Mouse (Mus musculus): ENCODE results near the gene Gm49383.
"Not testable (repeated sequence)": the region's sequence is repeated elsewhere in the genome, so short reads cannot be mapped to it uniquely, and the experiment has no call there.

Gm49383 gene

GRCm38 (mm10) chr12:69160677-69161076 is 36.2 kb downstream of the Gm49383 start:
- not testable (repeated sequence) for DNase-seq

GRCm38 (mm10) chr12:69159578-69159940 is 37.3 kb downstream of the Gm49383 start:
- peak in 1 of 2 experiments; percentile 31 for DNase-seq

- peak; percentile 97 to 98 for DNase-seq
These were observed 37.9 kb downstream of the Gm49383 start, which contains the start of gene Rps29 for GRCm38 (mm10) chr12:69158765-69159577. Gene Rps29, minus strand, starts transcription at chr12:69159186.

- DNase-seq, result no peak
These were observed 38.5 kb downstream of the Gm49383 start for GRCm38 (mm10) chr12:69158366-69158764.

- DNase-seq, result no peak
These were observed 39.8 kb downstream of the Gm49383 start for GRCm38 (mm10) chr12:69157107-69157506.

- DNase-seq, result no peak
These were observed 40.5 kb downstream of the Gm49383 start for GRCm38 (mm10) chr12:69156436-69156835.

- DNase-seq, result no peak
These were observed 41.0 kb downstream of the Gm49383 start for GRCm38 (mm10) chr12:69155923-69156322.

GRCm38 (mm10) chr12:69150049-69150448 is 46.9 kb downstream of the Gm49383 start:
- no peak for DNase-seq

- DNase-seq, result no peak
These were observed 49.7 kb downstream of the Gm49383 start for GRCm38 (mm10) chr12:69147166-69147735.

- no peak for DNase-seq
These were observed 53.4 kb downstream of the Gm49383 start for GRCm38 (mm10) chr12:69143460-69143859.

- DNase-seq, result no peak
These were observed 57.1 kb downstream of the Gm49383 start for GRCm38 (mm10) chr12:69139841-69140240.

GRCm38 (mm10) chr12:69139201-69139600 is 57.7 kb downstream of the Gm49383 start:
- DNase-seq, result no peak

All from cerebellum, postnatal 36 days (tissue).